Mouse (Mus musculus): Measurements from ENCODE around the gene Pla2g4e. TPM values are rescaled to one million over a fixed set of nuclear protein-coding genes. Genes with fewer than 3 reads are reported as not detected.
A peak's percentile ranks its signal among the peaks of the same experiment; 100 is the strongest.

Pla2g4e gene
- 10 to 100 TPM; 29.5 to 29.6 TPM for total RNA-seq (2021)
- long read RNA-seq, experiment 1, partial matches to known transcripts: 8 of 8 reads
- long read RNA-seq, experiment 1, other reads (novel, unspliced or antisense): 0 of 8 reads
- long read RNA-seq, experiment 2, partial matches to known transcripts: 3 of 10 reads
- long read RNA-seq, experiment 2, other reads (novel, unspliced or antisense): 7 of 10 reads

GRCm38 (mm10) chr2:120244679-120245420 is at the start of gene Pla2g4e:
Gene Pla2g4e (minus strand): TSS chr2:120245335.
- peak in 1 of 2 experiments; percentile 46 for DNase-seq
- intact Hi-C loops (cut with DNase I): no loop called here

GRCm38 (mm10) chr2:120291471-120292078 is 46.4 kb upstream of the Pla2g4e start:
- intact Hi-C loops (cut with DNase I): no loop called here
- DNase-seq: no peak

DNA sequence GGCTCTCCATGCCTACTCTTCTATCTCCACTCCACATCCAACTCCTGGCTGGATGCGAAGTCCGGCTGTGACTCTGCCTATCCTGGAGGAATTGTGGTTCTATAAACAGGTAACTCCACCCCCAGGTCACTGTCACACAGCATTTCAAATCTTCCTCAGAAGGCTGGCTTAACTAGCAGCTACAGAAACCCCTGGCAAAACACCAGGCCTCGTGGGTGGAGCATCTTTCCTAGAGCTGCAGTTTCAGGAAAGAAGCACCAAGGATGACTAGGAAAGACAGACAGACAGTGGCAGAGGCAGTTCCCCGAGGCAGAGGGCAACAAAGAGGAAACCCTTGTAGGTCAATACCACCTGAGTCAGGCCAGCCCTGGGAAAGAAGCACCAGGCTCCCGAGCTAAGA is 43.9 kb upstream of the Pla2g4e start, which contains the start of gene Pla2g4d:
Gene Pla2g4d (minus strand): TSS at position 203 of the 400 bp plus-strand sequence.
- intact Hi-C loops (cut with DNase I): no loop called here
- no peak for DNase-seq

- intact Hi-C loops (cut with DNase I): no loop called here
Observed at GRCm38 (mm10) chr2:120288401-120288800, 43.3 kb upstream of the Pla2g4e start.

GRCm38 (mm10) chr2:120285639-120286038 is 40.5 kb upstream of the Pla2g4e start:
- no peak for DNase-seq
- intact Hi-C loops (cut with DNase I): no loop called here

More at GRCm38 (mm10) chr2:120288401-120288800, 43.3 kb upstream of the Pla2g4e start:
- DNase-seq: no peak

- intact Hi-C loops (cut with DNase I): no loop called here
- no peak for DNase-seq
Observed at GRCm38 (mm10) chr2:120284705-120285104, 39.6 kb upstream of the Pla2g4e start.

- DNase-seq: no peak
- intact Hi-C loops (cut with DNase I): no loop called here
Observed at GRCm38 (mm10) chr2:120284094-120284493, 39.0 kb upstream of the Pla2g4e start.

- intact Hi-C loops (cut with DNase I): no loop called here
- no peak for DNase-seq
Observed at GRCm38 (mm10) chr2:120283550-120283949, 38.4 kb upstream of the Pla2g4e start.

DNA sequence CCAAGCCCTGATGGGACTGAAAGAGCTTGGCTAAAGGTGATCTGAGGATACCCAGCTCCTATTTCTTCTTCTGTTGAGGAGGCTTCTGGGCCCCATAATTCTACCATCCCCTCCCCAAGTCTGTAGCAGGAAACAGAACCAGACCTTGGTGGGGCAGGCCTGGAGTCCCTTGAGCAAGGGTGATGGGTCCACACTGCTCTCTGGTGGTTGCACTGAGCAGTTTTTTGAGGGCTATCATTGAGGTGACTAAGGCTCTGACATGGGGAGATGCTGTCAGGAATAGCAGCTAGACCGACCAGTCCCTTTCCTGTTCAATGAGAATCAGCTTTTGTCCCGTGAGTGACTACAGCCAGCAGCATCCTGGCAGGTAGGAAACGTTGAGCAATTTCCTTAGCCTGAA is 36.1 kb upstream of the Pla2g4e start:
- intact Hi-C loops (cut with DNase I): no loop called here
- DNase-seq: no peak

- intact Hi-C loops (cut with DNase I): loop anchor here (5.0 kb wide), 1 partner anchor 198 kb away; no protein-coding TSS in a partner anchor
- DNase-seq: peak in 1 of 2 experiments; percentile 36
Observed at GRCm38 (mm10) chr2:120279961-120280360, 34.8 kb upstream of the Pla2g4e start.

GRCm38 (mm10) chr2:120276951-120277350 is 31.8 kb upstream of the Pla2g4e start:
- intact Hi-C loops (cut with DNase I): loop anchor here (5.0 kb wide), 1 partner anchor 195 kb away; no protein-coding TSS in a partner anchor

DNA sequence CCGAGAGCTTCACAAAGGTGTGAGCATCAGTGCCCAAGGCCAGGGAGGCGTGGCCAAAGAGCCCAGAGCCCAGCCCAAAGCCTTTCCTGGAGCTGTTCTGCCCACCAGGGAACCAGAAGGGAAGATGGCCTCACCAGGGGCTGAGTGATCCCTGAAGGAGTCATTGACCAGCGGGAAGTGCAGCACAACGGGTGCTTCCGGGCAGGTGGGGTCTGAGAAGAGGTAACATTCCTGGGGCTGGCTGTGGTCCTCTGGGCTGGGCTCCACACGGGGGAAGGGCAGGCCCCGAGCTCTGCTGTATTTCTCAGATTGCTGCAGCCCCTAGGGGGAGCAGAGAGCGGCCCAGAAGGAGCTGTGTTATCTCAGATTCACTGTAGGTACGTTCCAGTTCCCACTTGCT is 23.5 kb upstream of the Pla2g4e start:
- intact Hi-C loops (cut with DNase I): loop anchor here (5.0 kb wide), 1 partner anchor 91 kb away; no protein-coding TSS in a partner anchor
- no peak for DNase-seq

More at GRCm38 (mm10) chr2:120276951-120277350, 31.8 kb upstream of the Pla2g4e start:
- no peak for DNase-seq

DNA sequence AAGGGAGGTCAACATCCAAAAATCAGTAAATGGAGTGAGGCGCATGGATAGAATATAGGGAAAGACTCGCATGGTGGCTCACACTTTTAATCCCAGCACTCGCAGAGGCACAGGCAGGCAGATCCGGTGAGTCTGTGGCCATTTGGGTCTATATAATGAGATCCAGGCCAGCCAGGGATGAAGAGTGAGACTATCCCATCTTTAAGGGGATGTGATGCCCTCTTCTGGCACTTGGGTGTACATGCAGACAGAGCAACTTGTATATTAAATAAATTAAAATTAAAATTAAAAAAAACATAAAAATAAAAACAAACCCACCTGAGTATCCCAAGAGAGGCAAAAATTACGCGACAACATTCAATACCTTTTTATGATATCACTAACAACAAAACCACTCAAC is 20.4 kb upstream of the Pla2g4e start:
- no peak for DNase-seq
- intact Hi-C loops (cut with DNase I): loop anchor here (5.0 kb wide), 1 partner anchor 88 kb away; no protein-coding TSS in a partner anchor

DNA sequence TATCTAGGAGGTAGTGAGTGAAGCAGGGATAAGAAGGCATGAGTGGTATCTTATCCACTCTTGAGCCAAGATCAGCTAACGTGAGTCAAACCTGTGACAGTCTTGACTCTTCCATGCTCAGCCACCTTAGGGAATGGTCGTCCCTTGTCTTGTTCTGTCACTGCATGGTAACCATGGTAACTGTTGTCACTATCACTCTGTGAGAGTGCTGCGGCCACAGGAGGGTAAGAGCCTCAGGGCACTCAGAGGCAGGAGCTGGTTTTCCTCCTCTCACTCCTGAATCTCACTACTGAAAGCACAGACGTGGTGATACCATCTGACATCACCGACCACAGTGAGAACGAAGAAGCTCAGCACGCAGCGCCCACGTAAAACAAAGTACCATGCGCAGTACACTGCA is 19.7 kb upstream of the Pla2g4e start:
- intact Hi-C loops (cut with DNase I): loop anchor here (5.0 kb wide), 1 partner anchor 88 kb away; no protein-coding TSS in a partner anchor
- no peak for DNase-seq

GRCm38 (mm10) chr2:120262876-120263275 is 17.7 kb upstream of the Pla2g4e start:
- intact Hi-C loops (cut with DNase I): no loop called here
- no peak for DNase-seq

DNA sequence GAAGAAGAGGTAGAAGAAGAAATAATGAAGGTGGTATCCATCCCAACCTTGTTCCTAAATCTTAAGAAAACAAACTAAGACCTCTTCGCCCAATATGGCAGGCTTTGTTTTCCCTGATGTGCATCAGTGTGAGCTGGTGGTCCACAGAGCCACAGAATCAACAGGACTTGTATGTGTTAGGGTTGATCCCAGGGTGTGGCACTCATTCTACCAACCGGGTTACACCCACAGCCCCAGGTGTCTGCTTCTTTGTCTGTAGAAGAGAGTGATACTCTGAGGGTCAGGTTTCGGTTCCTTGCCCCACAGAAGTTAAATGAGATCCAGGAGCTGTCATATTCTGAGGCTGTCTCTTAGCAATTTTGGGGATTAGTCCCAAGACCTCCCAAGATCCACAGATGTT is 16.2 kb upstream of the Pla2g4e start:
- no peak for DNase-seq
- intact Hi-C loops (cut with DNase I): no loop called here

DNA sequence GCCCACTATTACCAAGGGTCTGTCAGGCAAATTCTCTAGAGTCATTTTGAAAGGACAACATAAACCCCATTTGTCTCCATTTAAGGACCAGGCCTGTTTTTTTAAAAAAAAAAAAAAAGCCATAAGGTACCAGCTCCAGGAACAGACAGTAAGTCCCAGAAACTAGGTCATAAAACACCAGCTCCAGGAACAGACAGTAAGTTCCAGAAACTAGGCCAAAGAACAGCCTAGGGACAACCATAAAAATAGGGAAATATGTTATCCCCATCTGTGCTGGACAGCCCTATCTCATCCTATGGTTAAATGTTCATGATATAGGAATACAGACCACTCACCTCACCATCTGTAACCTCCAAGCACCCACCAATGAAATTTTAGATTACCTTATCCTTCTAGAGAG is 11.1 kb upstream of the Pla2g4e start:
- DNase-seq: no peak
- intact Hi-C loops (cut with DNase I): no loop called here

GRCm38 (mm10) chr2:120252644-120253043 is 7.5 kb upstream of the Pla2g4e start:
- DNase-seq: no peak
- intact Hi-C loops (cut with DNase I): no loop called here

DNA sequence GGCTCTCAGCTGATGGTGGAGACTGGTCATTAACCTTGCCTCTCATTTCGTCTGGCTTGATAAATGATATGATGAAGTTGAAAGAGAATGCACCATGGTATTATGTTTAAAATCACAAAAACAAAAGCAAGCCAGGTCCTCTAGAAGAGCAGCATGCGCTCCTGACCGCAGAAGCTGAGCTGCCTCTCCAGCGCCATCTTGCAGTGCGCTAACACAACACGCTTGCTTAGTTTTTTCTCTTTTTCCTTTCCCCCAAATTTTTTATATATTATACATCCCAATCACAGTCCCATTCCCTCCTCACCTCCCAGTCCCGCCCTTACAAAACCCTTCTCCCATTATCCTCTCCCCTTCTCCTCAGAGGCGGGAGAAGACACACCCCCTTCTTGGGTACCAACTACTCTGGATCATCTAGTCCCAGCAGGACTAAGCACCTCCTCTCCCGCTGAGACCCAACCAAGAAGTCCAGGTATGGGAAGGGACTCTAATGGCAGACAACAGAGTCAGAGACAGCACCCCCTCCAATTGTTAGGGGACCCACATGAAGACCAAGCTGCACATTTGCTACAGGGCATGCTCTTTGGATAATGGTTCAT is 384 bp upstream of the Pla2g4e start:
- intact Hi-C loops (cut with DNase I): no loop called here
- DNase-seq: no peak

DNA sequence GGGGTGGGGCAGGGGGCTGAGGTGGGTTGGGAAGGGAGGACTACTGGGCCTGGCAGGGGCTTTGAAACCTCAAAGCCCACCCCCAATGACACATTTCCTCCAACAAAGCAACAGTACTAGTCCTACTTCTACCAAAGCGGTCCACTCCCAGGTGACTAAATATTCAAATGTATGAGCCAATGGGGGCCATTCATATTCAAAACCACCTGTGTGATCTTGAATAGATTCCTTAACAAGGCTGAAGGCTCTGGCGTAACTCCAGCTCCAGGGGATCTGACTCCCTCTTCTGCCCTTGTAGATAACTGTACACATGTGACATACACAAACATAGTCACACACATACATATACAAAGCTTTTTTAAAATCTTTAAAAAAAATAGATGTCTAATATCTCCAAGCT is 1.1 kb downstream of the Pla2g4e start:
- DNase-seq: no peak
- intact Hi-C loops (cut with DNase I): no loop called here

Data from gastrocnemius, postnatal 36 days (tissue).